Comparison of ENCODE assay signal across 8 mouse cellular contexts in genomic region chr12:100307501-100308260, GRCm38 (mm10).
DNase-seq lines count a peak whose midpoint lies in the region; ATAC-seq and TF ChIP-seq lines count a peak whose summit lies in the region.

No protein-coding gene starts in this region.

- no peaks in the 10 kb centered on the region for H3K36me3 ChIP-seq in intestine, embryonic 14.5 days (ENCODE audit: control insufficient read depth, insufficient read depth, low read length)
- H3K36me3 ChIP-seq in intestine, postnatal 0 days (ENCODE audit: control insufficient read depth, insufficient read depth): no peaks in the 10 kb centered on the region; the same call in 1 of the 2 replicates
- H3K36me3 ChIP-seq in heart, embryonic 13.5 days: 0 out of 2 replicates have a peak, but pooled peaks cover 19% of the 10 kb centered on the region
- H3K36me3 ChIP-seq in limb, embryonic 12.5 days: peaks cover 35% of the 10 kb centered on the region; the same call in 1 of the 2 replicates
- no peaks in the 10 kb centered on the region for H3K36me3 ChIP-seq in myocyte (ENCODE audit: control insufficient read depth, insufficient read depth)

- no peak for TF ChIP-seq CTCF in intestine, postnatal 0 days (IDR thresholded peaks at IDR 0.05; ENCODE audit: low read depth)

- no peak overlapping the region for H3K27ac ChIP-seq in intestine, embryonic 14.5 days (ENCODE audit: low read depth)
- H3K27ac ChIP-seq in intestine, postnatal 0 days (ENCODE audit: low read depth, low read length): no peak overlapping the region
- peak overlapping the region; percentile 65 for H3K27ac ChIP-seq in heart, embryonic 13.5 days (replicated peaks)
- no peak overlapping the region for H3K27ac ChIP-seq in limb, embryonic 12.5 days

- no peak overlapping the region for H3K9ac ChIP-seq in intestine, embryonic 14.5 days (ENCODE audit: low read length)
- no peak overlapping the region for H3K9ac ChIP-seq in intestine, postnatal 0 days (ENCODE audit: low read depth, low read length)
- peak overlapping the region; percentile 20 for H3K9ac ChIP-seq in heart, embryonic 13.5 days
- no peak overlapping the region for H3K9ac ChIP-seq in limb, embryonic 12.5 days (replicated peaks)

- no peak overlapping the region for H3K4me3 ChIP-seq in intestine, embryonic 14.5 days (ENCODE audit: low read depth, low read length)
- no peak overlapping the region for H3K4me3 ChIP-seq in intestine, postnatal 0 days (ENCODE audit: low read depth, low read length)
- H3K4me3 ChIP-seq in heart, embryonic 13.5 days: no peak overlapping the region
- no peak overlapping the region for H3K4me3 ChIP-seq in limb, embryonic 12.5 days (replicated peaks)
- H3K4me3 ChIP-seq in myocyte: no peak overlapping the region

- H3K79me2 ChIP-seq in myocyte (ENCODE audit: control insufficient read depth, insufficient read depth): no peaks in the 10 kb centered on the region

- WGBS in intestine, embryonic 14.5 days: 53% methylated on average over 8 of the region's 8 CpGs
- 41% methylated on average over 8 of the region's 8 CpGs for WGBS in intestine, postnatal 0 days
- 32% methylated on average over 8 of the region's 8 CpGs for WGBS in heart, embryonic 13.5 days
- WGBS in limb, embryonic 12.5 days: 71% methylated on average over 8 of the region's 8 CpGs

- DNase-seq in intestine, embryonic 14.5 days (ENCODE audit: low spot score): no peak
- DNase-seq in embryo, embryonic 10.5 days (ENCODE audit: low spot score): peak; percentile 45
- DNase-seq in urinary bladder, postnatal 25 days (ENCODE audit: low spot score): no peak
- DNase-seq in spleen, postnatal 14 days (ENCODE audit: low spot score in 2 of 2): no peak

- H3K9me3 ChIP-seq in intestine, embryonic 14.5 days (ENCODE audit: control insufficient read depth, low read length): no peaks in the 10 kb centered on the region
- no peaks in the 10 kb centered on the region for H3K9me3 ChIP-seq in intestine, postnatal 0 days (ENCODE audit: control insufficient read depth)
- no peaks in the 10 kb centered on the region for H3K9me3 ChIP-seq in heart, embryonic 13.5 days
- no peaks in the 10 kb centered on the region for H3K9me3 ChIP-seq in limb, embryonic 12.5 days

- no peak for TF ChIP-seq POLR2A in myocyte (IDR thresholded peaks at IDR 0.05; ENCODE audit: insufficient read length, low read depth)

- H3K27me3 ChIP-seq in intestine, embryonic 14.5 days (replicated peaks; ENCODE audit: control insufficient read depth, insufficient read depth, low read length): no peaks in the 10 kb centered on the region
- no peaks in the 10 kb centered on the region for H3K27me3 ChIP-seq in intestine, postnatal 0 days (replicated peaks; ENCODE audit: control insufficient read depth, insufficient read depth, low read length)
- no peaks in the 10 kb centered on the region for H3K27me3 ChIP-seq in heart, embryonic 13.5 days (replicated peaks)
- H3K27me3 ChIP-seq in limb, embryonic 12.5 days: no peaks in the 10 kb centered on the region
- H3K27me3 ChIP-seq in myocyte (ENCODE audit: control insufficient read depth, insufficient read depth, insufficient read length): no peaks in the 10 kb centered on the region

- H3ac ChIP-seq in myocyte (ENCODE audit: control insufficient read depth, insufficient read length): no peak overlapping the region

- H3K4me2 ChIP-seq in intestine, embryonic 14.5 days (ENCODE audit: low read length): no peak overlapping the region
- H3K4me2 ChIP-seq in intestine, postnatal 0 days (replicated peaks; ENCODE audit: low read depth): no peak overlapping the region
- no peak overlapping the region for H3K4me2 ChIP-seq in heart, embryonic 13.5 days
- no peak overlapping the region for H3K4me2 ChIP-seq in limb, embryonic 12.5 days
- no peak overlapping the region for H3K4me2 ChIP-seq in myocyte (ENCODE audit: low read depth)

- ATAC-seq in intestine, embryonic 14.5 days (replicated peaks; ENCODE audit: low FRiP score, low TSS enrichment, low read depth): peak; percentile 57; the same call in 1 of the 2 replicates
- ATAC-seq in intestine, postnatal 0 days: no peak
- no peak for ATAC-seq in heart, embryonic 13.5 days (ENCODE audit: extremely low read depth, insufficient number of reproducible peaks, low FRiP score, low TSS enrichment)
- ATAC-seq in limb, embryonic 12.5 days (ENCODE audit: insufficient number of reproducible peaks, insufficient read depth, low FRiP score, low TSS enrichment, low read depth): 0 out of 2 replicates have a peak, but pooled peaks have one; percentile 11

- H3K4me1 ChIP-seq in intestine, embryonic 14.5 days (replicated peaks; ENCODE audit: control insufficient read depth, insufficient read depth, low read length): peaks cover 7% of the 10 kb centered on the region
- H3K4me1 ChIP-seq in intestine, postnatal 0 days (replicated peaks; ENCODE audit: control insufficient read depth, insufficient read depth, low read length): no peaks in the 10 kb centered on the region
- H3K4me1 ChIP-seq in heart, embryonic 13.5 days: peaks cover 31% of the 10 kb centered on the region
- H3K4me1 ChIP-seq in limb, embryonic 12.5 days (replicated peaks): 0 out of 2 replicates have a peak, but pooled peaks cover 6% of the 10 kb centered on the region

TF ChIP-seq in myocyte, 11 proteins besides CTCF, POLR2A, EP300 and RAD21:
- TF ChIP-seq USF1 (IDR thresholded peaks at IDR 0.05; ENCODE audit: low read depth) (no peak), MYOD1 (IDR thresholded peaks at IDR 0.05; ENCODE audit: control insufficient read depth in 1 of 3, insufficient read length in 2 of 3, low read depth in 2 of 3) (peak in 2 of 3 experiments; percentile 29 to 75)

Comparison
In these comparisons a context has a peak if more than half of its experiments do, and no peak if none do; other contexts are left out.
1. ATAC-seq: peak in intestine, embryonic 14.5 days (single experiment) and limb, embryonic 12.5 days (single experiment); none in intestine, postnatal 0 days (single experiment) and heart, embryonic 13.5 days (single experiment).